Mouse (Mus musculus): ENCODE results near the gene Rab1b. TPM values are rescaled to one million over a fixed set of nuclear protein-coding genes. Genes with fewer than 3 reads are reported as not detected.

Rab1b gene
- polyA plus RNA-seq, 1 experiment: 212 TPM

DNA sequence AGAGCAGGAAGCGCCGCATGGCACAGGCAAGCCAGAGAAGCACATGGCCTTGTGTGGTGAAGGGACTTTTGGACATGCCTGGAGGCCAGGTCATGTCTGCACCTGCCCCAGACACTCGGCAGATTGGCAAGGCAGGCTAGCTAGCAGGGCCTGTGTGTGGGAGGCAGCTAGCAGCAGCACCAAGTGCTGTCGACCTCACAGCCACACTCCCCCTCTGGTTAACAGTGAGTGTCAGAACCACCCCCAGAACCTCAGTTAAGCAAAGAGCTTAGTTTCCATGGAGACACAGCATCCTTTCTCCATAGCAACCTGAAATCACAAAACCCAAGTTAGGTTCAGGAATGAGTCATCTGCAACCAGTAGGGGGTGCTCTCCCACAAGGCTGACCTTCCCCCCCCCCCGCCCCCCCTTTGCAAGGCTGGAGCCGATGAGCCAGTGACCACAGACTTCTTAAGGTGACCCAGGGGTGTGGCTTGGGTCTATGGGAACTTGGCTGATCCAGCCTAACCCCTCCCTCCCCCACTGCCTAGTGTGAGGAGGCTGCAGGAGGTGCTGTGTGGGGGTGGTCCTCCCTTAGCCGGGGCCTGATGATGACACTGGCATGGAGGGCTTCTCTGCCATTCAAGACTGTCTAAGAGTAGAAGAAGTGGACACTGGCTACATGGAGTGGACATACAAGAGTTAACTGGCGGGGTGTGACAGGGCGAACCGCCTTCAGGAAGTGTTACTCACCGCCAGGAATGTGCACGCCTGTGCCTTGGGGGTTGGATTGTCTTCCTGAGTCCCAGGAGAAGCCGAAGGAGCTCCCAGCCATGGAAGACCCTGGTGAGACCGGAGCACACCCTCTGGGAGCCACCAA, 56.6 kb downstream of the Rab1b start, which contains the start of gene Rin1:
Gene Rin1 (plus strand): TSS at position 435 of the 859 bp plus-strand sequence.
- Histone ChIP-seq H3K79me2 (ENCODE audit: control insufficient read depth, insufficient read depth) (peaks cover 57% of the 10 kb centered on the region), H3K36me3 (ENCODE audit: control insufficient read depth, insufficient read depth) (peaks cover 60% of the 10 kb centered on the region), H3ac (ENCODE audit: control insufficient read depth, insufficient read length, low read depth) (peak within 1 kb of the TSS; percentile 87), H3K27me3 (ENCODE audit: control insufficient read depth, insufficient read depth, insufficient read length) (no peaks in the 10 kb centered on the region), H3K4me3 (ENCODE audit: insufficient read depth, poor library complexity, severe bottlenecking) (peak within 1 kb of the TSS; percentile 84), H3K79me3 (ENCODE audit: low read depth) (peaks cover 43% of the 10 kb centered on the region)
- TF ChIP-seq MYOG (IDR thresholded peaks at IDR 0.05; ENCODE audit: control insufficient read depth, extremely low read depth, insufficient read length) (no peak), CTCF (IDR thresholded peaks at IDR 0.05; ENCODE audit: control insufficient read depth, insufficient read depth, insufficient read length) (peak; percentile 25), CEBPB (IDR thresholded peaks at IDR 0.05; ENCODE audit: low read depth) (no peak), MAX (IDR thresholded peaks at IDR 0.05) (peak; percentile 70), USF1 (IDR thresholded peaks at IDR 0.05; ENCODE audit: low read depth) (no peak), FOSL1 (IDR thresholded peaks at IDR 0.05; ENCODE audit: insufficient read depth, low read length, poor library complexity, severe bottlenecking) (no peak), MYOD1 (IDR thresholded peaks at IDR 0.05; ENCODE audit: control insufficient read depth, insufficient read length, low read depth) (peak; percentile 54)

DNA sequence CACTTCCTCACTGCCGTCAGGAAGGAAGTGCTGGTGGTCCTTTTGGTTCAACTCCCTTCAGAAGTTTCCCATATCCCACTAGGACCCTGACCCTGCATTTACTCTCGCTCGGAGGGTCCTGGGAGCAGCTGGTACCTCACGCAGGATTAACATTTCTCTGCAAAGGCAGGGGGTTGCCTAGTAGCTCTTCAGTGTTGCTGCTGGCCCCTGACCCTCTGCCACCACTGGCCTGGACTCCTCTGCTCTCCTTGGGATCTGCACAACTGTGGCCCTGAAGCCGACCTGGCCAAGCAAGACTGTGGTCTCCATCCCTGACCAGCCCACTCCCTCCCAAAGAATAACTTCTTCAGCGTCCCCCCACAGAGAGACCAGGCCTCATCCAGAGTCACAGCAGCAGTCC, 57.5 kb downstream of the Rab1b start:
- H3K27me3 ChIP-seq (ENCODE audit: control insufficient read depth, insufficient read depth, insufficient read length): no peaks in the 10 kb centered on the region
- peaks cover 38% of the 10 kb centered on the region for H3K79me3 ChIP-seq (ENCODE audit: low read depth)
- H3K4me3 ChIP-seq (ENCODE audit: insufficient read depth, poor library complexity, severe bottlenecking): no peak overlapping the region
- H3K79me2 ChIP-seq (ENCODE audit: control insufficient read depth, insufficient read depth): peaks cover 55% of the 10 kb centered on the region
- TF ChIP-seq MAX (IDR thresholded peaks at IDR 0.05) (no peak), MYOG (IDR thresholded peaks at IDR 0.05; ENCODE audit: control insufficient read depth, extremely low read depth, insufficient read length) (no peak), USF1 (IDR thresholded peaks at IDR 0.05; ENCODE audit: low read depth) (no peak), FOSL1 (IDR thresholded peaks at IDR 0.05; ENCODE audit: insufficient read depth, low read length, poor library complexity, severe bottlenecking) (no peak), CEBPB (IDR thresholded peaks at IDR 0.05; ENCODE audit: low read depth) (no peak), MYOD1 (IDR thresholded peaks at IDR 0.05; ENCODE audit: control insufficient read depth, insufficient read length, low read depth) (no peak), CTCF (IDR thresholded peaks at IDR 0.05; ENCODE audit: control insufficient read depth, insufficient read depth, insufficient read length) (no peak)
- peaks cover 53% of the 10 kb centered on the region for H3K36me3 ChIP-seq (ENCODE audit: control insufficient read depth, insufficient read depth)
- peak overlapping the region; percentile 7 for H3ac ChIP-seq (ENCODE audit: control insufficient read depth, insufficient read length, low read depth)

Other genes with a start within 250 kb of the Rab1b start
- 20.8 TPM for gene Actn3, start 229.2 kb downstream of the Rab1b start, polyA plus RNA-seq (2012; fragmentation: generic; extraction: Trizol)
- 5.4 TPM for gene Zdhhc24, start 228.4 kb downstream of the Rab1b start, polyA plus RNA-seq (2012; fragmentation: generic; extraction: Trizol)
- 2.2 TPM for gene Bbs1, start 200.4 kb downstream of the Rab1b start, polyA plus RNA-seq (2012; fragmentation: generic; extraction: Trizol)
- gene Dpp3, start 178.8 kb downstream of the Rab1b start, polyA plus RNA-seq (2012; fragmentation: generic; extraction: Trizol): 68.2 TPM
- 1.3 TPM for gene Peli3, start 163.9 kb downstream of the Rab1b start, polyA plus RNA-seq (2012; fragmentation: generic; extraction: Trizol)
- 100 TPM for gene Mrpl11, start 144.9 kb downstream of the Rab1b start, polyA plus RNA-seq (2012; fragmentation: generic; extraction: Trizol)
- gene Npas4, start 116.8 kb downstream of the Rab1b start, polyA plus RNA-seq (2012; fragmentation: generic; extraction: Trizol): 0.60 TPM
- 8.9 TPM for gene Slc29a2, start 83.2 kb downstream of the Rab1b start, polyA plus RNA-seq (2012; fragmentation: generic; extraction: Trizol)
- 28.1 TPM for gene B4gat1, start 68.2 kb downstream of the Rab1b start, polyA plus RNA-seq (2012; fragmentation: generic; extraction: Trizol)
- gene AC124502.3, start 68.2 kb downstream of the Rab1b start, polyA plus RNA-seq (2012; fragmentation: generic; extraction: Trizol): 1.5 TPM
- 55.3 TPM for gene Brms1, start 65.7 kb downstream of the Rab1b start, polyA plus RNA-seq (2012; fragmentation: generic; extraction: Trizol)
- gene Rin1, start 56.6 kb downstream of the Rab1b start, polyA plus RNA-seq (2012; fragmentation: generic; extraction: Trizol): 48.9 TPM
- 3.2 TPM for gene Cd248, start 39.0 kb downstream of the Rab1b start, polyA plus RNA-seq (2012; fragmentation: generic; extraction: Trizol)
- gene Tmem151a, start 21.5 kb downstream of the Rab1b start, polyA plus RNA-seq (2012; fragmentation: generic; extraction: Trizol): 4.6 TPM
- 57.6 TPM for gene Yif1a, start 18.5 kb downstream of the Rab1b start, polyA plus RNA-seq (2012; fragmentation: generic; extraction: Trizol)
- gene Cnih2, start 8.6 kb downstream of the Rab1b start, polyA plus RNA-seq (2012; fragmentation: generic; extraction: Trizol): 1.9 TPM
- 30.5 TPM for gene Klc2, start 11.5 kb upstream of the Rab1b start, polyA plus RNA-seq (2012; fragmentation: generic; extraction: Trizol)
- gene Pacs1, start 166.0 kb upstream of the Rab1b start, polyA plus RNA-seq (2012; fragmentation: generic; extraction: Trizol): 10.1 TPM
- gene Sf3b2, start 188.4 kb upstream of the Rab1b start, polyA plus RNA-seq (2012; fragmentation: generic; extraction: Trizol): 149 TPM
- gene Gal3st3, start 191.3 kb upstream of the Rab1b start, polyA plus RNA-seq (2012; fragmentation: generic; extraction: Trizol): not detected
- not detected for gene Catsper1, start 228.7 kb upstream of the Rab1b start, polyA plus RNA-seq (2012; fragmentation: generic; extraction: Trizol)
- 85.8 TPM for gene Cst6, start 242.5 kb upstream of the Rab1b start, polyA plus RNA-seq (2012; fragmentation: generic; extraction: Trizol)